Mouse (Mus musculus) liver, embryonic 11.5 days (tissue): ENCODE data around the gene Smyd4. TPM values are rescaled to one million over a fixed set of nuclear protein-coding genes. Genes with fewer than 3 reads are reported as not detected.

ENCODE experiments used
- ATAC-seq: fragments of 200-750 bp; cut with Nextera tagmentation; replicated peaks from 2 replicates; pipeline ENCODE4 v1.8.0; 2017; ENCODE audit warnings: moderate number of reproducible peaks, mild to moderate bottlenecking, moderate TSS enrichment, moderate library complexity; ENCODE audit not compliant: low FRiP score
- DNase-seq: peaks from one replicate; pipeline ENCODE4 v3.0.0-alpha.2; 2017; ENCODE audit warnings: low spot score
- H3K27ac ChIP-seq: fragments of 300-500 bp; sonication (generic); 2 replicates; pipeline ENCODE4 v1.5.1; 2014; ENCODE audit warnings: mild to moderate bottlenecking, low read depth, low read length, control low read depth
- H3K27me3 ChIP-seq: fragments of 300-500 bp; sonication (generic); replicated peaks from 2 replicates; pipeline ENCODE4 v1.6.1; 2014; ENCODE audit warnings: low read length, mixed read lengths; ENCODE audit not compliant: control insufficient read depth, insufficient read depth
- H3K36me3 ChIP-seq: fragments of 300-500 bp; sonication (generic); 2 replicates; pipeline ENCODE4 v1.6.1; 2014; ENCODE audit warnings: mild to moderate bottlenecking, low read length, moderate library complexity, mixed read lengths; ENCODE audit not compliant: control insufficient read depth, insufficient read depth
- H3K4me1 ChIP-seq: fragments of 300-500 bp; sonication (generic); replicated peaks from 2 replicates; pipeline ENCODE4 v1.6.1; 2014; ENCODE audit warnings: low read length, mixed read lengths; ENCODE audit not compliant: control insufficient read depth, insufficient read depth
- H3K4me2 ChIP-seq: fragments of 300-500 bp; sonication (generic); 2 replicates; pipeline ENCODE4 v1.6.1; 2014; ENCODE audit warnings: mild to moderate bottlenecking, control low read depth, moderate library complexity
- H3K4me3 ChIP-seq: fragments of 300-500 bp; sonication (generic); 2 replicates; pipeline ENCODE4 v1.5.1; 2014; ENCODE audit warnings: low read depth, low read length, control low read depth
- H3K9ac ChIP-seq: fragments of 300-500 bp; sonication (generic); 2 replicates; pipeline ENCODE4 v1.6.1; 2014; ENCODE audit warnings: low read depth, low read length, control low read depth
- H3K9me3 ChIP-seq: fragments of 300-500 bp; sonication (generic); 2 replicates; pipeline ENCODE4 v1.6.1; 2016; ENCODE audit warnings: low read length, inconsistent platforms, mixed read lengths; ENCODE audit not compliant: control insufficient read depth
- WGBS: fragments of 180-500 bp; shearing (Covaris S2); extraction: QIAGEN DNeasy Blood & Tissue Kit; methylation state at CpG from one replicate; pipeline ENCODE4 v1.1.7; 2014; 5-methylcytosine and 5-hydroxymethylcytosine counted together
- polyA plus RNA-seq: library from polyadenylated mRNA; unstranded; fragments of >200 nt; fragmentation: Nextera tagmentation; extraction: Ambion mirVana; gene quantifications from 2 replicates; pipeline ENCODE4 v1.2.1, GENCODE M21; 2014

Gene Smyd4
- polyA plus RNA-seq, 1 experiment from 2014 or later, result 10.9 TPM

DNA sequence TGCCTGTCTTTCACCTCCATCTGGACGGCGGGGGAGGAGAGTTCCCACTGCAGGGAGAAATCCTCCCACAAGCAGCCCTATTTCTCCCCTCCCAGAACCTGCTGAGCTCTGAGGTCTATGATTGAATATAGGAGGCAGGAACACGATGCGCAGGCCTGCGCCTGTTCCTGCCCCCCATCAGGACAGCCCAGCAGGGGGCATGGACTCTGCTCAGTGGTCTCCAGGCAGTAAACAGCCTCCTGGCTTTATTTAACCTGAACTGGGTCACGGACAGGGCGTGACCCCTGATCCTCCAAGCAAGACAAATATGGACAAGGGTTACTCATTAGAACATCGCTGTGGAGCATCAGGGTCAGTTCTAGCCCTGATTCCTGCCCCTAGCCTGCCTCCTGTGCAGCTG is 95.5 kb downstream of the Smyd4 start:
- Histone ChIP-seq H3K4me1 (peaks cover 9% of the 10 kb centered on the region), H3K9ac (peak overlapping the region; percentile 31; the same call in 1 of the 2 replicates), H3K36me3 (peaks cover 21% of the 10 kb centered on the region), H3K9me3 (no peaks in the 10 kb centered on the region), H3K27ac (peak overlapping the region; percentile 75), H3K4me3 (no peak overlapping the region), H3K4me2 (no peak overlapping the region), H3K27me3 (no peaks in the 10 kb centered on the region)
- DNase-seq (no peak), ATAC-seq (peak; percentile 61)
- WGBS, result 66% methylated on average over 8 of the region's 8 CpGs

DNA sequence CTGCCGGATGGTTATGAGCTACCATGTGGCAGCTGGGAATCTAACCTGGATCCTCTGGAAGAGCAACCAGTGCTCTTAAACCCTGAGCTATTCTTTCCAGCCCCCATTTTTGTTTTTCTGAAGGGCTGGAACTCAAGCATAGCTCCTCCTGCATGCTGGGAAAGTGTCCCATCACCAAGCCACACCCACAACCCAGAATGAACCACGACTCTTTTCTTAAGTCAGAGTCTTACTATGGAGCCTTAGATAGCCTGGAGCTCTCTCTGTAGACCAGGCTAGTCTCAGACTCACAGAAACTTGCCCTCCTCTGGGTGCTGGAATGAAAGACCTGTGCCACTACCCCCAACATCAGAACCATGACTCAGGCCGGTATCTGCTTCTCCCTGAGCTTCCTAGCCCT is 100.3 kb downstream of the Smyd4 start:
- 69% methylated on average over 3 of the region's 3 CpGs for WGBS
- DNase-seq (no peak), ATAC-seq (0 out of 2 replicates have a peak, but pooled peaks have one; percentile 7)
- no peaks in the 10 kb centered on the region for H3K9me3 ChIP-seq
- H3K4me2 ChIP-seq, result peak overlapping the region; percentile 62
- H3K36me3 ChIP-seq, result peaks cover 20% of the 10 kb centered on the region
- H3K27me3 ChIP-seq, result no peaks in the 10 kb centered on the region
- H3K27ac ChIP-seq, result peak overlapping the region; percentile 96
- H3K4me1 ChIP-seq, result peaks cover 41% of the 10 kb centered on the region
- peak overlapping the region; percentile 26 for H3K4me3 ChIP-seq
- peak overlapping the region; percentile 68 for H3K9ac ChIP-seq

DNA sequence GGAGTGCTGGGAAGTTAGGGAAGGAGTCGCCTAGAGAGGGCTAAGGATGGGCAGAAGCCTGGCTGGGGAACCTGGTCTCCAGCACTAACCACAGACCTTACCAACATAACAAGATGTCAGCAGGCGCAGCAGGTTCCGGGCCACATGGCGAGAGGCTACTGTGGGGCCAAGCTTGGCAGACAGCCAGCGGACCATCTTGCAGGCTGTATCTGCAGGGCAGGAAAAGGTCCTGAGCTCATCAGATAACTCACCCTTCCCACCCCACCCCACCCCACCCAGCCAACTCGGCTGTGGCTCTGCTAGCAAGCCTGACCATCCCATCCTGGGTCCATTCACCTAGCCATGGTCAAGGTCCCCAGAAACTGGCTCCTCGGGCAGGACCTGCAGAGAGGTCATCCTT is 101.5 kb downstream of the Smyd4 start:
- Histone ChIP-seq H3K36me3 (peaks cover 20% of the 10 kb centered on the region), H3K27me3 (no peaks in the 10 kb centered on the region), H3K9ac (peak overlapping the region; percentile 68), H3K4me1 (peaks cover 49% of the 10 kb centered on the region), H3K4me2 (peak overlapping the region; percentile 62), H3K4me3 (peak overlapping the region; percentile 26), H3K9me3 (no peaks in the 10 kb centered on the region), H3K27ac (peak overlapping the region; percentile 96)
- DNase-seq, result no peak
- 42% methylated on average over 7 of the region's 7 CpGs for WGBS
- peak; percentile 71 for ATAC-seq

DNA sequence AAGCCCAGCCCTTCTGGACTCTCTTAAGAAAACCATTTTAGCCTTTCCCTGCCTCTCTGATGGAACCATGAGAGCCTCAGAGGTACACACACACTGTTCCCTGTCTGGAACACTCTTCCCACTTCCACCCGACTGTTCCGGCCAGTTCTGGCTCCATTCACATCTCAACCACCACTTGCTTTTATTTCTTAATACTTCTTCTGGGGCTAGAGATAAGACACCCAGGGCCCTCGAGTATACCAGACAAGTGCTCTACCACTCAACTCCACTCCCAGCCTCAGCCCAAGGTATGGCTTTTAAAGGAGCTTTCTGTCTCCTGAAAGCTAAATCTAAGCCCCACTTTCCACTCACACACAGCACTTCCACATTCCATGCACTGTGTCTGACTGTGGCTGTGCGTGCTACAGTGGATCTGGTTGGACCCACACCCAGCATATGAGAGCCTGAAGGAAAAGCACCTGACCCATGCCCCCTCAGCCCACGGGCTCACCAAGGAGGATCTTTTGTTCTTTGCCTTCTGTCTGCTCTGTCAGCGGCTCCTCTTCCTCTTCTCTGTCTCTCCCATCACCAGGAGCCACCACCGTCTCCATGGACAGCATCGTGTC is 102.2 kb downstream of the Smyd4 start:
- no peaks in the 10 kb centered on the region for H3K9me3 ChIP-seq
- H3K27me3 ChIP-seq, result no peaks in the 10 kb centered on the region
- H3K4me3 ChIP-seq, result peak overlapping the region; percentile 34
- H3K9ac ChIP-seq, result peak overlapping the region; percentile 63
- 54% methylated on average over 8 of the region's 8 CpGs for WGBS
- H3K27ac ChIP-seq, result peak overlapping the region; percentile 96
- DNase-seq (no peak), ATAC-seq (peak; percentile 74)
- H3K4me1 ChIP-seq, result peaks cover 56% of the 10 kb centered on the region
- H3K36me3 ChIP-seq, result peaks cover 20% of the 10 kb centered on the region
- peak overlapping the region; percentile 62 for H3K4me2 ChIP-seq

DNA sequence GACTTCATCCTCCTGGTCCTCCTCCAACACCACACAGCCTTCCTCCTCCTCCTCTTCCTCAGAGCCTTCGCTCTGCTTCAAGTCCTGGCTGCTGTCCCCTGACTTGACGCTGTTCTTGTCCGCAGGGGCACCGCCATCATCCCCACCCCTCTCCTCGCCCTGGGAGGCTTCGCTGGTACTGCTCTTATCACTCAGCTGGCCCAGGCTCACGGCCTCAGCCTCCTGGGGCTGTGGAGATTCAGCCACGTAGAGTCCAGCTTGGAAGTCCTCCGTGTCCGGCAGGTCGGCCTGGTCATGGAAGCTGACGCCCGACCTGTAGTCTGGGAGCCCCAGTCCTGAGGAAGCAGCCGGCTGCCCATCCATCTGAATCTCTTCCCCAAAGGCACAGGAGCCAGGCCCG is 102.7 kb downstream of the Smyd4 start:
- H3K4me3 ChIP-seq, result peak overlapping the region; percentile 34
- H3K4me1 ChIP-seq, result peaks cover 56% of the 10 kb centered on the region
- no peaks in the 10 kb centered on the region for H3K9me3 ChIP-seq
- peak overlapping the region; percentile 96 for H3K27ac ChIP-seq
- H3K4me2 ChIP-seq, result peak overlapping the region; percentile 62
- peak overlapping the region; percentile 63 for H3K9ac ChIP-seq
- H3K27me3 ChIP-seq, result no peaks in the 10 kb centered on the region
- WGBS, result 66% methylated on average over 15 of the region's 15 CpGs
- ATAC-seq (no peak), DNase-seq (no peak)
- H3K36me3 ChIP-seq, result peaks cover 20% of the 10 kb centered on the region

DNA sequence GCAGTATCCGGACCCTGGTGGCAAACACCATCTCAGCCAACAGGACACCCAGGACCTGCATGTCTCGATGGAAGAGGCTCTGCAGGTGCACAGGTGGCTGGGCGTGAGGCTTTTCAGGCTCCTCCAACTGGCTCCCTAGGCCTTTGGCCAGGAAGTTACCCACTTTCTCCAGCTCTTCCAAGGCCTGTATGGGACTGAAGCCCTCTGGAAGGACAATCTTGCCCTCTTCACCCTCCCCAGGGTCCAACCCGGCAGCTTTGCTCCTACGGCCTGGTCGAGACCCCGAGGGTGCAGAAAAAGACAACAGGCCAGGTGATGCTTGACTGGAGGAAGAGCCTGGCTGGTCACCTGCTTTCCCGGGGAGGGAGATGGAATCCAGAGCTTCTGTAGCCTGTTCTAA is 103.8 kb downstream of the Smyd4 start:
- no peak for ATAC-seq
- DNase-seq, result no peak
- Histone ChIP-seq H3K4me1 (peaks cover 56% of the 10 kb centered on the region), H3K9ac (peak overlapping the region; percentile 63; the same call in 1 of the 2 replicates), H3K9me3 (no peaks in the 10 kb centered on the region), H3K4me3 (no peak overlapping the region), H3K4me2 (no peak overlapping the region; the same call in none of the 2 replicates), H3K27me3 (no peaks in the 10 kb centered on the region), H3K36me3 (peaks cover 20% of the 10 kb centered on the region), H3K27ac (no peak overlapping the region; the same call in 1 of the 2 replicates)
- WGBS, result 92% methylated on average over 8 of the region's 8 CpGs

DNA sequence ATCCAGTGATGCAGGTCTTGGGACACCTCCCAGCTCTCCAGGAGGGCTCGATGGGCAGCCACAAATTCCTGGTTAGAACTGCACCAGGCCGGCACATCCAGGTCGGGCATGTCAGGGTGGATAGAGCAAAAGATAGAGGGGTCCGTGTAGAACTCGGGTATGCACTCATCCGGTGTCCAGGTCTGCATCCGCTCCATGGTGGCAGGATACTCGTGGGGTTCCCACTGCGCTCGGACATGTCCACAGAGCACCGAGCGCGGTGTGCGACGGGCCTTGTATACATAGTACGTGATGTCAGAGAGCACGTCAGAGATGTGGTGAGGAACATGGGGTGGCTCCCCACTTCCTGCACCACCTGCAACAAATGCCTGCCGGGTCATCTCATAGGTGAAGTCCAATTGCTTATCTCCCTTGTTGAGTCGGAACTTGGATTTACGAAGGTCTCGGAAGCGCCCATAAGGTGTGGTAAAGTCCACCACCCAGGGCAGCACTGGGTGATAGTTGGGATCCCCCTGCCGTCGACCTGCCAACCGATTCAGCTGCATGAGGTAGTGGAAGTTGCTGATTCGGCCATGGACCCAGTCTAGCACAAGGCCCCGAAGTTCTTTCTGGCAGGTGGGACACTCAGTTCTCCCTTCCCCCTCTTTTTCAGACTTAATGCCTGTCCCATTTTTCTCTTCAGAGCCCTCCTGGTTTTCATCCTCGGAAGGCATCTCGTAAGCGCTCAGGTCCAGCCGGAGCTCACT is 104.8 kb downstream of the Smyd4 start:
- ATAC-seq (no peak), DNase-seq (no peak)
- peak overlapping the region; percentile 44; the same call in 1 of the 2 replicates for H3K27ac ChIP-seq
- peaks cover 15% of the 10 kb centered on the region for H3K36me3 ChIP-seq
- peak overlapping the region; percentile 82; the same call in 1 of the 2 replicates for H3K9ac ChIP-seq
- H3K4me3 ChIP-seq, result peak overlapping the region; percentile 75
- WGBS, result 93% methylated on average over 31 of the region's 31 CpGs
- peaks cover 59% of the 10 kb centered on the region for H3K4me1 ChIP-seq
- H3K9me3 ChIP-seq, result no peaks in the 10 kb centered on the region
- no peaks in the 10 kb centered on the region for H3K27me3 ChIP-seq
- H3K4me2 ChIP-seq, result peak overlapping the region; percentile 100

DNA sequence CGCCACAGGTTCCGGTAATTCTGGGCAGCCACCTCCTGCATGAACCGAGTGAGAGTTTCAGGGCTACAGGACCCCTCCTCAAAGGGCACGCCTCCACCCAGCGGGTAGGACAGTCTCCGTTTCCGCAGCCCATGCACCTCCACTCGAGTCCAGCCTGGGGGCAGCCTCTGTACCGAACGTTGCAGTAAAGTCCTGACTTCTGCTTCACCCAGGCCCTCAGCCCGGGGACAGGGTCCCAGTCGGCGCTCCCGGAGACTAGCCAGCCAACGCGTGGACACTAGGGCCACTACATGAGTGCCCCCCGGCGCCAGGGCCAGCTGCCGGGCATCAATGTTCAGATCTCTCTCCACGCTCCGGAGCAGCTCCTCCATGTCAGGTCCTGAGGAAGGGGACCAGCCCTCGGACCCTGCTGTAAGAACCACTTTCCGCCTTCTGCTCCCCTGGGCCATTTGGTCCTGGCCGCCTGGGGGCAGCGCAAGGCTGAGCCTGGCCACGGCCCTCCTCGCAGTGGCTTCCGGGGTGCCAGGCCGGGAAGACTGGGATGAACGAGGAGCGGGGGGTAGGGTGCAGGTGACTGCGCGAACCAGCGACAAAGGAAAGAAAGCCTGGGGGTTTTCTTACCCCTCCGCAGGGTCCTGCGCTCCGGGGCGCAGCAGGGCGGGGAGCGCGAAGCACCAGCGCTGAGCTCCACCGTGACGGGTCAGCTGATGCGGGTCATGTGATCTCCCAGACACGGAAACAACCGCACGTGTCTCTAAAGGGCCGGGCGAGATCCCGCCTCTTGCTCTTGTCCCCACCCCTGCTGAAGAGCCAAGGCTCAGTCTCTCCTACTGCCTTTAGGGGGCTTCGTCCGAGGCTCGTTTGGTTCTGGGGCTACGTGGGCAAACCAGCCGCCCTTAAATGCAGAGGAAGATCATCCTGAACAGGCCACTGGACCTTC is 106.0 kb downstream of the Smyd4 start, which contains the start of gene Wdr81:
TSS of gene Wdr81 (minus strand) at position 727 of the 940 bp plus-strand sequence.
- H3K9ac ChIP-seq, result peak within 1 kb of the TSS; percentile 82
- H3K36me3 ChIP-seq, result peaks cover 5% of the 10 kb centered on the region; the same call in 1 of the 2 replicates
- ATAC-seq (peak; percentile 82), DNase-seq (peak; percentile 88)
- H3K27me3 ChIP-seq, result no peaks in the 10 kb centered on the region
- H3K4me1 ChIP-seq, result peaks cover 60% of the 10 kb centered on the region
- peak within 1 kb of the TSS; percentile 100 for H3K4me2 ChIP-seq
- 4% methylated on average over 56 of the region's 56 CpGs for WGBS
- H3K9me3 ChIP-seq, result no peaks in the 10 kb centered on the region
- peak within 1 kb of the TSS; percentile 72 for H3K27ac ChIP-seq
- H3K4me3 ChIP-seq, result peak within 1 kb of the TSS; percentile 75
